Mouse (Mus musculus) erythroblast, embryonic 14.5 days (primary cell): ENCODE results near the gene Uqcrq. TPM values are rescaled to one million over a fixed set of nuclear protein-coding genes. Genes with fewer than 3 reads are reported as not detected.

Experiments
- H3K27me3 ChIP-seq: 2 replicates; pipeline ENCODE4 v1.6.1; 2012; ENCODE audit warnings: inconsistent platforms; ENCODE audit not compliant: control insufficient read depth
- H3K36me3 ChIP-seq: 2 replicates; pipeline ENCODE4 v1.6.1; 2012; ENCODE audit warnings: mild to moderate bottlenecking, inconsistent platforms; ENCODE audit not compliant: control insufficient read depth
- H3K4me1 ChIP-seq: 2 replicates; pipeline ENCODE4 v1.6.1; 2012; ENCODE audit warnings: inconsistent platforms; ENCODE audit not compliant: control insufficient read depth
- H3K4me3 ChIP-seq: replicated peaks from 2 replicates; pipeline ENCODE3; 2012; ENCODE audit warnings: moderate library complexity, mild to moderate bottlenecking, inconsistent platforms
- H3K9me3 ChIP-seq: 2 replicates; pipeline ENCODE4 v1.6.1; 2012; ENCODE audit warnings: low read length, inconsistent platforms, mixed read lengths; ENCODE audit not compliant: control insufficient read depth
- GATA1 ChIP-seq: IDR thresholded peaks from 2 replicates; pipeline ENCODE4 v1.6.1; 2012; ENCODE audit warnings: low read length, inconsistent platforms, mixed read lengths
- TAL1 ChIP-seq: IDR thresholded peaks from 3 replicates; pipeline ENCODE4 v1.6.1; 2012; ENCODE audit warnings: low read length, inconsistent platforms, mixed read lengths
- polyA plus RNA-seq: library from polyadenylated mRNA; stranded (reverse); fragments of >175 nt; gene quantifications from 2 replicates; pipeline ENCODE4 v1.2.3, GENCODE M21; 2012

Gene Uqcrq
- polyA plus RNA-seq, 1 experiment, result 27.5 TPM

GRCm38 (mm10) chr11:53469294-53469967 is 38.8 kb upstream of the Uqcrq start:
- H3K27me3 ChIP-seq, result peaks cover 94% of the 10 kb centered on the region
- H3K4me3 ChIP-seq, result no peak overlapping the region
- H3K36me3 ChIP-seq, result no peaks in the 10 kb centered on the region
- peaks cover 19% of the 10 kb centered on the region for H3K4me1 ChIP-seq
- no peak for TF ChIP-seq TAL1
- no peak for TF ChIP-seq GATA1
- peaks cover 3% of the 10 kb centered on the region for H3K9me3 ChIP-seq

GRCm38 (mm10) chr11:53466231-53466971 is 35.8 kb upstream of the Uqcrq start:
- H3K4me3 ChIP-seq, result peak overlapping the region; percentile 38
- peaks cover 39% of the 10 kb centered on the region for H3K4me1 ChIP-seq
- TF ChIP-seq GATA1, result no peak
- TF ChIP-seq TAL1, result no peak
- H3K36me3 ChIP-seq, result no peaks in the 10 kb centered on the region
- H3K27me3 ChIP-seq, result peaks cover 98% of the 10 kb centered on the region
- H3K9me3 ChIP-seq, result peaks cover 12% of the 10 kb centered on the region

DNA sequence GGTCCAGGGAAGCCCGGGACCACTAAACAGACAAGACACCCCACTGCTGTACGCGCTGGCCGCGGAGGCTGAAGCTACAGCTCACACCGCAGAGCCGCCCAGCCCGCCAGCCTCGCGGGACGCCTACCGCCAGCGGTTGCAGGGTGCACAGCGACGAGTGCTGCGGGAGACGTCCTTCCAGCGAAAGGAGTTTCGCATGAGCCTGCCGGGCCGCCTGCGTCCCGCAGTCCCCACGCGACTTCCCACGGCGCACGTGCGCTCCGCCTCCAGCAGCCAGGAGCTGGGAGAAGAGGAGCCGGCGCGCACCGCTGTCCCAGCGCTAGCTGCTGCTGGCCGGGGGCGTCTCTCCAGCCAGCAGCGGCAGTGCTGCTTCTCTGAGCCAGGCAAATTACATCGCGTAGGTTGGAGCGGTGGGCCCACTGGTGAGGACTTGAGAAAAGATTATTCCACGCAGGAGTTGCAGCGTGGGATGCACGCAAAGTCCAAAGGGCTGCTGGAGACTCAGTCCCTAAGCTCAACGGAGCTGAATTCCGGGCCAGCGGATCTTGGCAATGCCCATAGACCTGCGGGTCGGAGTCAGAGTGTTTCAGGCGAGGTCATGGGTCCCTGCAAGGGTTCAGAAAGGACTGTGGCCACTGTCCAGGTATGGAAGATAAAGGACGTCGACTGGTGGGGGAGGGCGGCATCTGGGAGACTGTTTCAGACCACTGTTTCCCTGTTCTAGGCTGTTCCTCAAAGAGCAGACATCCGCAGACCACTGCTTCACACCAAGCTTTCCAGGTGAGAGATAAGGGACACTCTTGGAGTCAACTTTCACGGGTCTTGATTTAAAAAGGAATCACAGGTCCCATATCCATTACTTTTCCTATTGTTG is 33.2 kb upstream of the Uqcrq start:
- peak overlapping the region; percentile 5 for H3K4me3 ChIP-seq
- TF ChIP-seq TAL1 (no peak), GATA1 (no peak)
- H3K9me3 ChIP-seq, result peaks cover 14% of the 10 kb centered on the region
- H3K36me3 ChIP-seq, result no peaks in the 10 kb centered on the region
- H3K27me3 ChIP-seq, result peaks cover 80% of the 10 kb centered on the region
- H3K4me1 ChIP-seq, result peaks cover 35% of the 10 kb centered on the region

GRCm38 (mm10) chr11:53461727-53462126 is 31.1 kb upstream of the Uqcrq start:
- Histone ChIP-seq H3K4me3 (no peak overlapping the region), H3K36me3 (no peaks in the 10 kb centered on the region), H3K4me1 (peaks cover 41% of the 10 kb centered on the region), H3K27me3 (peaks cover 82% of the 10 kb centered on the region), H3K9me3 (peaks cover 21% of the 10 kb centered on the region)
- TF ChIP-seq TAL1, result no peak
- TF ChIP-seq GATA1, result no peak

DNA sequence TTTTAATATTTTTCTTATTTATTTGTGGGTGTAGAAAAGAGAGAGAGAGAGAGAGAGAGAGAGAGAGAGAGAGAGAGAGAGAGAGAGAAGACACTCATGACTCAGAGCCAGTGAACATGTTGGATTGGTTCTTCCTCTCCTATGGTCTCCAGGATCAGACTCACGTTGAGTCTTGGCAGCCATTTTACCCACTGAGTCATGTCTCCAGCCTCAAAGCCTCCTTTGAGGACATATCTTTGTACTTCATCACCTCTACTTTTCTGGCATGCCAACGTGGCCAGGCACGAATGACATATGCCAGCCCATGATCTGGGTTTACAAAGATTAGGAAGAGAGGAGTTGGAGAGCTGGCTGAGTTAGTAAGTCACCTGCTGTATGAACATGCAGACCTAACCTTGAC is 29.6 kb upstream of the Uqcrq start:
- no peak for TF ChIP-seq TAL1
- TF ChIP-seq GATA1, result no peak
- H3K36me3 ChIP-seq, result no peaks in the 10 kb centered on the region
- H3K9me3 ChIP-seq, result peaks cover 21% of the 10 kb centered on the region
- H3K4me3 ChIP-seq, result no peak overlapping the region
- H3K4me1 ChIP-seq, result peaks cover 35% of the 10 kb centered on the region
- H3K27me3 ChIP-seq, result peaks cover 82% of the 10 kb centered on the region

DNA sequence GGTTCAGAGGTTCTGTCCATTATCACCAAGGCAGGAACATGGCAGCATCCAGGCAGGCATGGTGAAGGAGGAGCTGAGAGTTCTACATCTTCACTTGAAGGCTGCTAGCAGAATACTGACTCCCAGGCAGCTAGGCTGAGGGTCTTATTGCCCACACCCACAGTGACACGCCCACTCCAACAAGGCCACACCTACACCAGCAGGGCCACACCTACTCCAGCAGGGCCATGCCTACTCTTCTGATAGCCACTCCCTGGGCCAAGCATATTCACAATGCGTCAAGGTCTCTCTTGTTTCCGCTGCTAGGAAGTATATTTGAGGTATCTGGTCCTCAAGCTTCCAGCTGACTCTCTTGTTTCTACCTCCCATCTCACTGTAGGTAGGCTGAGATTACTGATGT is 28.4 kb upstream of the Uqcrq start:
- no peak for TF ChIP-seq GATA1
- no peak for TF ChIP-seq TAL1
- H3K27me3 ChIP-seq, result peaks cover 81% of the 10 kb centered on the region
- H3K36me3 ChIP-seq, result no peaks in the 10 kb centered on the region
- peaks cover 35% of the 10 kb centered on the region for H3K4me1 ChIP-seq
- H3K4me3 ChIP-seq, result no peak overlapping the region
- H3K9me3 ChIP-seq, result peaks cover 15% of the 10 kb centered on the region; the same call in 1 of the 2 replicates

- Histone ChIP-seq H3K27me3 (peaks cover 72% of the 10 kb centered on the region), H3K9me3 (peaks cover 9% of the 10 kb centered on the region; the same call in 1 of the 2 replicates), H3K4me3 (peak overlapping the region; percentile 58), H3K4me1 (peaks cover 24% of the 10 kb centered on the region), H3K36me3 (no peaks in the 10 kb centered on the region)
- no peak for TF ChIP-seq GATA1
- TF ChIP-seq TAL1, result no peak
These were observed 26.8 kb upstream of the Uqcrq start for GRCm38 (mm10) chr11:53457372-53457954.

GRCm38 (mm10) chr11:53456474-53457371 is 26.1 kb upstream of the Uqcrq start, which contains the start of the genes Gm10447 and Shroom1:
TSS of gene Gm10447 (minus strand) at chr11:53457110.
TSS of gene Shroom1 (plus strand) at chr11:53457205.
- peaks cover 9% of the 10 kb centered on the region; the same call in 1 of the 2 replicates for H3K9me3 ChIP-seq
- no peak for TF ChIP-seq GATA1
- no peak for TF ChIP-seq TAL1
- no peaks in the 10 kb centered on the region for H3K36me3 ChIP-seq
- H3K4me3 ChIP-seq, result peak within 1 kb of the TSS; percentile 58
- peaks cover 65% of the 10 kb centered on the region for H3K27me3 ChIP-seq
- H3K4me1 ChIP-seq, result peaks cover 18% of the 10 kb centered on the region
